Mouse (Mus musculus): ENCODE results near the gene Zdhhc9.

GRCm38 (mm10) chrX:48219468-48219867 lies 10.8 kb upstream of the Zdhhc9 start:
- no peak for TF ChIP-seq POLR2A (IDR thresholded peaks at IDR 0.05; ENCODE audit: insufficient read length, low read depth)
- no peak for TF ChIP-seq MYOD1 (IDR thresholded peaks at IDR 0.05; ENCODE audit: control insufficient read depth in 1 of 3, insufficient read length in 2 of 3, low read depth in 2 of 3)
